In genomic region chr5:8243064-8243615, GRCm38 (mm10) we compare ENCODE assay signal across 9 mouse cellular contexts.
DNase-seq lines count a peak whose midpoint lies in the region; ATAC-seq lines count a peak whose summit lies in the region.
"Had no signal": no experiment of that assay in that cellular context is flagged by ENCODE, and none has a peak within 500 bp of the region (broad histone marks: within the 10 kb centered on the region; RNA-seq: fewer than 3 reads in every experiment).

No protein-coding gene starts in this region.

- H3K27me3 ChIP-seq in hindbrain, embryonic 10.5 days (ENCODE audit: insufficient read depth, poor library complexity, severe bottlenecking): no peaks in the 10 kb centered on the region
- no peaks in the 10 kb centered on the region for H3K27me3 ChIP-seq in hindbrain, embryonic 13.5 days
- no peaks in the 10 kb centered on the region for H3K27me3 ChIP-seq in midbrain, embryonic 10.5 days (ENCODE audit: low read depth, poor library complexity, severe bottlenecking)

- peaks cover 5% of the 10 kb centered on the region for H3K4me1 ChIP-seq in hindbrain, embryonic 10.5 days (replicated peaks)
- H3K4me1 ChIP-seq in hindbrain, embryonic 13.5 days (replicated peaks): no peaks in the 10 kb centered on the region
- H3K4me1 ChIP-seq in midbrain, embryonic 10.5 days: peaks cover 5% of the 10 kb centered on the region

- H3K36me3 ChIP-seq in hindbrain, embryonic 10.5 days: no peaks in the 10 kb centered on the region
- H3K36me3 ChIP-seq in hindbrain, embryonic 13.5 days: no peaks in the 10 kb centered on the region
- H3K36me3 ChIP-seq in midbrain, embryonic 10.5 days: no peaks in the 10 kb centered on the region

- H3K9ac ChIP-seq in hindbrain, embryonic 13.5 days: no peak overlapping the region

- H3K4me2 ChIP-seq in hindbrain, embryonic 13.5 days: no peak overlapping the region

- DNase-seq in hindbrain, embryonic 10.5 days (ENCODE audit: low spot score): peak; percentile 3
- DNase-seq in Muller cell, postnatal 12 days (ENCODE audit: inconsistent ontology term): peak; percentile 47
- peak; percentile 31 to 50 for DNase-seq in cerebellum, postnatal 14 days
- peak; percentile 13 for DNase-seq in midbrain, embryonic 10.5 days (ENCODE audit: low spot score)
- DNase-seq in right cerebral cortex, adult 2 months (ENCODE audit: low spot score in 2 of 2): no peak
- no peak for DNase-seq in adrenal gland, postnatal 4 days (ENCODE audit: low spot score in 2 of 2)
- no peak for DNase-seq in testis, postnatal 10 days (ENCODE audit: low spot score)
- DNase-seq: kidney, postnatal 10 days had no signal

- ATAC-seq in hindbrain, embryonic 13.5 days (ENCODE audit: low FRiP score): no peak

- no peak overlapping the region for H3K27ac ChIP-seq in hindbrain, embryonic 10.5 days
- no peak overlapping the region for H3K27ac ChIP-seq in hindbrain, embryonic 13.5 days
- H3K27ac ChIP-seq in midbrain, embryonic 10.5 days (replicated peaks): no peak overlapping the region

- WGBS in hindbrain, embryonic 10.5 days: 53% methylated on average over 4 of the region's 4 CpGs
- 67% methylated on average over 4 of the region's 4 CpGs for WGBS in hindbrain, embryonic 13.5 days
- WGBS in midbrain, embryonic 10.5 days: 48% methylated on average over 4 of the region's 4 CpGs

- no peak overlapping the region for H3K4me3 ChIP-seq in hindbrain, embryonic 10.5 days
- no peak overlapping the region for H3K4me3 ChIP-seq in hindbrain, embryonic 13.5 days
- no peak overlapping the region for H3K4me3 ChIP-seq in midbrain, embryonic 10.5 days

- no peaks in the 10 kb centered on the region for H3K9me3 ChIP-seq in hindbrain, embryonic 10.5 days
- H3K9me3 ChIP-seq in hindbrain, embryonic 13.5 days: no peaks in the 10 kb centered on the region
- H3K9me3 ChIP-seq in midbrain, embryonic 10.5 days (replicated peaks): no peaks in the 10 kb centered on the region

Comparison
In these comparisons a context has a peak if more than half of its experiments do, and no peak if none do; other contexts are left out.
1. DNase-seq: peak in hindbrain, embryonic 10.5 days (single experiment), Muller cell, postnatal 12 days (single experiment), cerebellum, postnatal 14 days (2 of 2) and midbrain, embryonic 10.5 days (single experiment); none in right cerebral cortex, adult 2 months (0 of 2), adrenal gland, postnatal 4 days (0 of 2) and testis, postnatal 10 days (single experiment).